Mouse (Mus musculus) cerebellum, postnatal 25 days (tissue): ENCODE measurements at regions not wholly inside any gene's neighbourhood (a gene's known extent, or its start where the extent isn't known, plus 50 kb on each side); places are given as distances from the start of the nearest gene placed in this dataset.

Experiments used
- DNase-seq, 2 experiments: peaks; one replicate each; pipeline ENCODE4 v3.0.0; 2021; ENCODE audit warnings: mixed read lengths in 2 of 2

DNA sequence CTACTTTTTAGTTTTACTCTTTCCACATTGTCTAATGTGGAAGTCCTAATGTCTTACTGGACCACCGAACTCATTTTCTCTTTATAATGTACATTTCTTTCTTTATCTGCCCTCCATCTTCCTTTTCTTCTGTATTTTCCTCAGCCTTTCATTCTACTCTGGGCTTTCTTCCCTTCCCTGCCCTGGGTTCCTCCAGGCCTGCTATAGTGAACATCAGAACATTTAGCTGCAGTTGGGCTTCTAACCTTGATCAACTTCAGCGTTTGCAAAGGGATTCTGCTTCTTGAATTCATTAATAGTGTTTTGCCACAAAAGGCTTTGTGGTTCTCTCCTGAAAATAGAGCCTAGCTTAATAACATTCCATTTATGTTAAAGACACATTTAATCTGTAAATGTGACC, 342.5 kb upstream of the Tmem161b start:
- no peak for DNase-seq

DNA sequence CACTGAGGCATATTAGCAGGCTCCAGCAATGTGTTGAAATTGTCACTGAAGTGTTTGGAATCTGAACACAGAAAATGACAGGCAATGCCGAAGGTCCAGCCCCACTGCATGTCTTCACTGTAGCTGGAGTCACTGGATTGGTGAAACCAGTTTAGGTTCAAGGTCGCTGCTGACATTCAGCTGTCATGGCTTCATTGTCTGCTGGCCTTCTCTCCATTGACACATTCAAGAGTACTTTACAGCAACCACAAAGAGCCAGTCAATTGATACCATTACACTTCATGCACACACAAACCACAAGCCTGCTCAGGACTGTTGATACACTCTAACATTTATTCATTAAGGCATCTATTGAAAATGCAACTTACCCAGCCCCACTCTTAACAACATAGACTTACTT, 341.8 kb upstream of the Tmem161b start:
- peak; percentile 42 to 61 for DNase-seq

DNA sequence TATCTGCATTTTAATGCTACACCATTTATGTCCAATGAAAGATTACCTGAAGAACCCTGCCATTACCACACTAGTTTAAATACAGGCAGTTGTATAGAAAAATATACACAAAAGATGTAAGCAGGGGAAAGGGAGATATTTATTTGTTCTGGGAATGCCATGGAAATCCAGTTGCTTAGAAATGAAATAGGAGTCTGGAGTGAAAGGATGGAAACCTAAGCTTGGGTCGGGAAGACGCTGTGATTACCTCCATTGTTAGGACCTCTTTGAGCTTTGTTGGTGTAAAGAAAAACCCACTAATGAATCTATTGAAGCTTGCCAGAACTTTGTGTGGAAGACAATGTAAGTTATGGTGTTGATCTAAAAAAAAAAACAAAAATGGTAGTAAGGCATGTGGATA, 341.3 kb upstream of the Tmem161b start:
- DNase-seq = no peak

DNA sequence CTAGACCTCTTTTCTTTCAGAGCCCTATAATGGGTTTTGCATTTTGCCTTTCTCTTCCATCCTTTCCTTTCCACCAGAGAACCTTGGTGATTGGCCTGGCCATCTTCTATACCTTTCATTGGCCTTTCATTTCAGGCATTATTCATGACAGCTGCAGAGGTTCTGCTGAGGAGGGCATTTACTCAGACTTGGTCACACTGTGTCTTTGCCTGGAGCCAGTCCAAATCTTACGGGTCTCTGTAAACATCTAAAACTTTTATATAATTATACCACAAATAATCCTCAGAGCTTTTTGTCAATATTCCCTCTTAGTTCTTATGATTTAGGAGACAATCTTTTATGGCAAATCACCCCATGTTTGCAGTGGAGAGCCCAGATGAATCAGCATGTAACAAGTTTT, 339.3 kb upstream of the Tmem161b start:
- DNase-seq = no peak

DNA sequence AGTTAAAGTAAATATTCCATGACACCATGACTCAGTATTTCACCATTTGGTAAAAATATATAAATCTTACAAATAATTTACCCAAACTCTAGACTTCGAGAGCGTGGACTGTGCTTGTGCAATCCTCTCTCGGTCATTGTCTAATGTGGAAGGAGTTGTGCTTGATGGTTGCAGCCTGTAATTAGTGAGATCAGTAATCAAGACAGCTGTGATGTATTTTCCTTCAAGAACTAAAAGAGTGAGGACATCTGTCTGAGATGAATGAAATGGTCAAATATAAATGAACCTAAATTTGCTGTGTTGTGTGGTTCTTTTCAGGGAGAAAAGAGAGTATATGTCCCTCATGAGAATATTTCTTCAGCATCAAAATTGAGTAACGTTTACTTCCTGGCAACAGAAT, 338.3 kb upstream of the Tmem161b start:
- DNase-seq = no peak

DNA sequence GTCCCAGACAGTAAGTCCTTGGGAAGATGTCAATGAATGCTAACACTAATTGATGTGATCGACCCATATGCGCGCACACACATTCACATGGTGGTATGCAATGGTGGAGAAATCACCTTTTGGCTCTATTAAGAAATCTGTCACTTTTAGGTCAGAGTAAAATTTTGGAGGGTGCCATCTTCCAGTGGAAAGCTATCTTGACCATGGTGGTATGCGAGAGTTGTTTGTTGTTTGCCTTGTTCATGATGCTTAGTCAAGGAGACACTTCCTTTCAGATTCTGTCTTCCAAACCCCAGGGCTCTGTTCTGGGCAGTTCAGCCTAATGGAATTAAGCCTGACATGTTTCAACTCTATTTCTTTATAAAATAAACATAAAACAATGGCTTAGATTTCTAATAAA, 337.9 kb upstream of the Tmem161b start:
- DNase-seq = no peak

DNA sequence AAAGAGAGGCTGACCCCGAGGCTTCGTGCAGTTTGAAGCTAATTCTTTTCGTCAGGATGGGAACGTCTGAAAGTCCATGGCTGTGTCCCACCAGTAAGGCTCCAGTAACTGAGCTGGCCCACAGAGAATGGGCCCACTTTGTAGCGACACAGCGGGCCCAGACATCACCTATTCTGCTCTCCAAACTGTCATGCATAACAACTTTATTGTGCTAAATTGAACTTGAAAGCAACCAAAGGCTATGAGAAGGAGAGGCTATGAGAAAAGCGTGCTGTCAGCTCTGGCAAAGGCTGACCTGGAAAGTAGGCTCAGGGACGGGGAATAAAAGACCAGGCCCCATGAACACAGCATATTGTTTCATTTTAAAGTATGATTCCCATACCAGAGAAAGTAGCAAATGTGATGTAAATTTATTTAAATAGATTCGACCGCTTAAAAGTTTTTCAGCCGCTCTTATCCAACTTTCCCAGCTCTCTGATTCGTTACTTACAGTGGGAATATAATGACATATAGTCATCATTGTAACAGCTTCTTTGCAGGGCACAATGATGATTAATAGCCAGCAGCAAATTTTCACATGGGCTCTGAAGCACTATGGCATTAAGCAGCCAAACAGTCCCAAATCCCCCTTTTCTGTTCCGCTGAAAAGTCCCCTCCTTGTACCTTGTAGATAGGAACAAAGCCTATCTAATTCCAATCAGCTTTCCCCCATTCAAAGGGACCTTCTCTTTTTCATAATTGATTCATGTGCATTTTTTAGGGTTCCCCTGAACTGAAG, 337.1 kb upstream of the Tmem161b start:
- DNase-seq = no peak

DNA sequence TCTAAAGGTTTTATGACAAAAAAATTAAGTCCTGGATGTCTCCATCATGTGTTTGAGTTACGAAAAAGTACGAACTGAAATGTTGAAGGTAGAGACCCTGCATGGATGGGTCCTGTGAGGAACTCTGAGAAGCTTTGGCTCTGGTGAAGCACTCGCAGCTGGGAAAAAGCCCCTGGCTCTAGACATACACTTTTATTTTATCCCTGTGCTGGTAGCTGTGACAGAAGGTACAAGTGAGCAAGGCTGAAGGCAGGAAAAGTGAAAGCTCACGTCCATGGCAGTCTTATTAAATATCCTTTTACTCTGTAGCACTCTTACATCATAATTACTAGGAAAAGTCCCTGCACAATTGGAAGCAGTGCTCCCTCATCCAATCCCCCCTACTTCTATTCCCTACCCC, 336.4 kb upstream of the Tmem161b start:
- DNase-seq = no peak

DNA sequence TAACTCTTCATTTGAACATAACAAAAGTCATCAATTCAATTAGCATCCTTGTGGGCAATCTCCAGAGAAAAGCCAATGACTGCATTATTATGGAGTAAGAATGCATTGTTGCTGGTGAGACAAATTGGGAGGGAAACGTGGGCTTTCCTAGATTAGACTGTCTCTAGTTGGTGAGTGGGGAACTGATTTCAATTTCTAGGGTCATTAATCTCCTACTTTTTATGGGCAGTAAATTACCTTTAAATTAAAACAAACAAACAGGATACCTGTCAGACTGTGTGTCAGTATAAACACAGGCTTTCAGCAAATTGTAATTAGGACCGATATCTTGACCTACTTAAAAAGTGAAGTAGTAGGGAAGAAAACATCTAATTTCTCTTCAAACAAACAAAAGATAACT, 307.4 kb upstream of the Tmem161b start:
- no peak for DNase-seq

DNA sequence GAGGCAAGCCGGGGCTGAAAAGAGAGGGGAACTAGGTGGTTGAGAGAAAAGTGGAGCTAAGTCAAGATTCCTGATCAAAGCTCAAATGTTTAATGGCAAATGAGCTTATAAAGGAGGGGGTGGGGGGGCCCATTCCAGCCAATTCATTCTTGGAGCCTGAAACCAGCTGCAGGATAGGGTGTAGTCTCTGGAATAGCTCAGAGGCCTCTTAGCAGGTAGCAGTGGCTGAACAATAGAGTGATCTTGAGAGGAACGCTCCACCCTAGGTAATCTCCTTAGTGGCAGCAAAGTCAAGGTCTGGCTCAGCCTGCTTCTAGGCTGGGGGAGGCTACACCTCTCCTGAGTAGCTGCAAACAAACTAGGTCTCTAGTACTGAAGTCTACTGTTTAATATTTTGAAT, 289.3 kb upstream of the Tmem161b start:
- DNase-seq = no peak

DNA sequence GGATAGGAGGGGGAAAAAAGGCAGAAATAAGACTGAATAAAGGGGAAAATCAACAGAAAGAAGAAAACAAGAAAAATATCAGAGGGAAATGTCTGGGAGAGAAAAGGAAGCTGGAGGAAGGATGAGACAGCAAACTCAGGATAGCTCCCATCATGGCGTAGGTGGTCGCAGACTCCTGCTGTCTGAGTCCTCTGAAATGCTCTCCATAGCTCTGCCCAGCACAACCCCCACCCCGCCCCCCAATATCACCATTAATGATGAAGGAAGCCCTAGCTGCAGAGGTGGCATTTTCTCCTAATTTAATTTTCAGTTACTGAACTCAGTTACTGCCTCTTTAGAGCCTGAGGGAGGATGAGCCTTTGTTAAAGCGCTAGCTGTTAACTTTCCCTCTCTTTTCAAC, 275.6 kb upstream of the Tmem161b start:
- no peak for DNase-seq

DNA sequence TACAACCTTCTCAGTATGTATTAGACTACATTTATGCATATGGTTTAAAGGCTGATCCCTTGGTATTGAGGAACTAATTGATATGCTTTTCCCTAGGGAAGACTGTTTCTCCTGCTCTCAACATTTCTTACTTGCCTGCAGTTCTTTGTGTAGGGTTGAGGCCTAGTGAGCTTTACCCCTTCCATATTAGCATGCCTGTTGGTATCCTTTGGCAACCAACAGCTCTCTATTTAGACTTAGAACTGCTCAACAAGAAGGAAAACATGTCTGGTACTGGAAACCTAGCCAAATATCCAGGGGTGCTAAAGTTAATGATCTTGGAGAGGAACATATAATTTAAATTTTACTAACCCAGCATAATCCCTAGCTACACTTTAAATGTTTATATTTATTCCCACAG, 270.9 kb upstream of the Tmem161b start:
- no peak for DNase-seq

DNA sequence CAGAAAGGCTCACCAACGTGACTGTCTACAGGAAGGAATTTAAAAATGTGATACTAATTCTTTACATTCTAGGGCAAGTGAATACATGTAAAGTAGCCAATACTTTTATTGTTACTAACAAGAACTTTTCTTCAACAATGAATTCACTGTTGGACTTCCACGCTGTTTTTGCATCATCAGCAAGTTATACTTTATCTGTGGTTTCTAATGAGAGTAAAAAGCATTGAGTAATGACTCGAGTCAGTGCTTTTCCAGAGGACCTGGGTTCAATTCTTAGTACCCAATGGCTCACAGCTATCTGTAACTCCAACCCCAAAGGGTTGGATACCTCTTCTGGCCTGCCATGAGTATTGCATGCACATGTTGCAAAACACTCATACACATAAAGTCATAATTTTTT, 270.3 kb upstream of the Tmem161b start:
- no peak for DNase-seq

DNA sequence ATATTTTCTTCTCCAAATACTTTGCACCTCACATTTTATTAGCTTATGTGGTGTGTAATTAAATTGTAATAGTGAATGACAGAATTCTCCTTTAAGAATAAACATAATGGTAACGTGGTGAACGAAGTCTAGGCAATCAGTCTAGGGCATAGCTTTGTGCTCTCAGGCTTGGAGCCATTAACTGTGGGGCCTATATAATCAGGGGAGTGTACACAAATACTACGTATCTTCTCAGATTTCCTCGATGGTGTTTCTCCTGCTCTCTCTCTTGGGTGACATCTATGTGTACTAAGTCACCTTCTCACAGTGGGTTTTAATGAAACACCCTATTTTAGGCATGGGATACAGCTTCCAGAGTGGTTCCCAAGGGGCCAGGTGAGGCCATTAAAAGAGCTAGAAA, 269.7 kb upstream of the Tmem161b start:
- no peak for DNase-seq

DNA sequence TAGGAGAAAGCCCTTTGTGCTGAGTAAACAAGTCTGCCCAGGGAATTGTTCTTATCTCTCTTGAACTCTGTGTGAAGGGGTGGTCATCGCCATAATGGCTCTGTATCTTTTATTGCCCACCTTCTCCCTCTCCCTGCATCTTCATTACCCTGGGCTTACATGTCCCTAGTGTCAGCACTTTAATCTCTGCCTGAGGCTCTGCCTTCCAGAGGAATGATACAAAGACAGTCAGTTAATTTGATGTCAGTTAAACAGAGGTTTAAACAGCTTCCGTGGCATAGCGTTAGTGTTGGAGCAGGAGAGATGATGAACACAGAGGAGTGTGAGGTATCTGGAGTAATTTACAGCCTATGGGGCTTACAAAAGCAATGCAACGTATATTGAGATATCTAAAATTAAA, 269.2 kb upstream of the Tmem161b start:
- DNase-seq = no peak

DNA sequence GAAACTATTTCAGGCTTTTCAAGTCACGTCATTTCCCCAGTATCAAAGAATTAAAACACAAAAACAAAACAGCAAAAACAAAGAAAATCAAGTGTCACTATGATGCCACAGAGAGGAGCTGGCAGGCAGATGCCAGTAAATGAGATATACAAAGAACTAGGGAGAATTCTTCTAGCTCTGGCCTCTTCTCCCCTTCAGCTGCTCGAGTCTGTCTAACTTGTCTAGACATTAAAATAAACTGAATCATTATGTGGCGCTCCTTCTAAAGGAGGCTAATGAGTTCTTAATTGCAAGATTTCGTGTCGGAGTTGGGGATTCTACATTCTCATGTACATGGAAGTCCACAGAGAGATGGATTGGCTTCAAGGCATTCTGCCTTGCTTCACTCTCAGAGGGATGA, 266.4 kb upstream of the Tmem161b start:
- DNase-seq = no peak

DNA sequence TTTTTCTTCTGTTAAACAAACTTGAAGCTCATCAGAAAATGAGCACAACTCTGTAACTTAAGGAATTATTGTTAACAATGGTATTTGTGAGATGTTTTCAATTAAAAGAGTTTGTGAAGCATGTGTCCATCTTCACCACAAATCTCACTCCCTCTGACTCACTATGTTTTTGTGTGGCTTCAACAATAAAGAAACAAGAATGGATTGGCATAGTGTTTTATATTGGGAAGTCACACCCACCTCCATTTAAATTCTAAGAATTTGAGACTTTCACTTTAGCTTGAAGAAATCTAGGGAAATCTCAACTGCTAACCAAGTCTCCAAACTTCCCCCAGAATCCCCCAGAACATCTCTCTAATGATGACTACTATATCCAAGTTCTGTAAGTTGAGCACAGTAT, 243.6 kb upstream of the Tmem161b start:
- no peak for DNase-seq

DNA sequence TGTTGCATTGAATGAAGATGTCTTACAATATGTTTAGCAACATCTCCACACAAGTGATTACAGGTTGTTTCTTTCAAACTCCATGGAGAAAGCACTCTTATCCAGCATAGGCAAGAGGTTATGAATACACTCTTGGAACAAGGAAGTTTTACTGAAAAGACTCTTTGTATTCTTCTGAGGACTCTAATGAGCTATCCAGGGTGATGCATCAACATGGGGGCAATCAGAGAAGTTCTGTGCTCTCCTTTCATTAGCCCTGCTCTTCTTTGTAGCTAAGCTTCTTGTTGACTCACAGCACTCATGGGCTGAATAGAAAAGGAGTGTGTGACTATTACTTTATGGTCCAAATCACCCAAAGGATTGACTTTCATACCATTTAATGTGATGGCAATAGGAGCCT, 242.6 kb upstream of the Tmem161b start:
- DNase-seq = no peak

DNA sequence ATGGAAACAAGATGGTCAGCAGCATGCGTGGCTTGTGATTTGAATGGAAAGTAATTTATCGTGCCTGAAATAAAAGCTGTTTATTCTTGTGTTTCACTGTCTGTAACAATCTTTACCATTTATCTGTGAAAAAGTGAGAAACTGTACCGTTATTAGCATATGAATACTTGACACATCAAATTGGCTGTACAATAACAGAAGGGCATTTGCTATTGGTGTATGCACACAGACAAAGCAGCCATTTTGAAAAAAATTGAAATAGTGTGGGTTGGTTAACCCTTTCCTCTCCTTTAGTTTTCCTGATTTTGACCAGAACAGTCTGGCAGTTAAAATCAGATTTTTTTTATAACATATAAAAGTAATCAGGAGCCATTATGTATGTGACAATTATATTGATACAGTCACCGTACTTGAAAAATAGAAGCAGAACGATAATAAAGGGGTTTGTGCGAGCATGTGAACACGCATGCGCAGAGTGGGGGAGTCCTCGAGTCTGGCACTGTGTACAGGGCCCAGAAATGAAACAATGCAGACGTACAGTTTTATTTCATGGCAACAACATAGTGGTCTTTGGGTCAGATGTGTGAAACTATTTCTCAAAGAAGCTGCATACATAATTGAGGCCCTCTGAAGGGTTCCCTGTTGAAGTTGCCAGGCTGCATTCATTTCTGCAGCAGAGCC, 237.3 kb upstream of the Tmem161b start:
- peak; percentile 64 to 77 for DNase-seq

DNA sequence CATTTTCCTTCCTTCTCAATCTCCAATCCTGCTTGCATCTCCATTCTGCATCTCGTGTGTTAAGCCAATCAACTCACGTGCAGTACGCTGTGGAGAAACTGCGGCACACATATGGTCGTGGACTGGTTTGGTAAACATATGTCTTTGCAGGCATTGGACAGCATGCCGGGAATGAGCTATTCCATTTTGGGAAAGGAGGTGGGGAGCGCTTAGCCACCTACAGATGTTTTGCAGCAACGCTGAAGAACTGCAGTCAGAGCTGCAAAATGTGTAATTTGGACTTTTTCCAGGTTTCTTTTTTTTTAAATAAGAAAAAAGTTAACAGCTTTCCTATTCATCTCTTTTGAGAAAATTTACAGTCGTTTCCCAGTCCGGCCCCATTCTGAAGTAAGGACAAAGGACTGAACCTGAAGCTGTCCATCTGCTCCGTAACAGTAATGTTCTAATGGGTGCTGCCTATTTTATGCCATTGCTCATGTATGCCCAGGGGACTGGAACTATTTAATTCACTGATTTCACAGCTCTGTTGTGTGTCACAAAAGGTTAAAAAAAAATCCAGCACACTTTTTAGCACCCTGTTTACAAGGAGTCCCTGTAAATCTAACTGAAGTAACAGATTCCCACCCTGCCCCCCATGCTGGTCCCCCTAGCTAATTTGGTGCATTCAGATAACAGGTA, 234.2 kb upstream of the Tmem161b start:
- DNase-seq = peak; percentile 84 to 85

DNA sequence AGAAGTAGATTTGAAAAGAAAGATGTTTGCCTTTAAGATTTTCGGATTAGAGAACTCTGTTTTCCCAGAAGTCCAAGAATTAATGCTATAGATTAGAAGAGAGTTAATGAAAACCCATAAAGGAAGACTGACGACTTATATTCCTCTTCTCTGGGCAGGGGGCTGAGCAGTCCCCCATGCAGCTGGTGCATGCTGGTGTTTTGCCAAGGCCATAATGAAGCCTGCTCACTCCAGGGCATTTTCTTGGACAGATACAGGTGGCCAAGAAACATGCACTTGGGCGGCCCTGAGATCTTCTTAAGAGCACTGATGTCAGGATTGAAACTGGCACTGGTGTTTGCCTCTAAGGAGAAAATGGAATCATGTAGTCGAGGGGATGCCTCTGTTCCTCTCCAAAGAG, 233.6 kb upstream of the Tmem161b start:
- DNase-seq = peak; percentile 50 to 61

DNA sequence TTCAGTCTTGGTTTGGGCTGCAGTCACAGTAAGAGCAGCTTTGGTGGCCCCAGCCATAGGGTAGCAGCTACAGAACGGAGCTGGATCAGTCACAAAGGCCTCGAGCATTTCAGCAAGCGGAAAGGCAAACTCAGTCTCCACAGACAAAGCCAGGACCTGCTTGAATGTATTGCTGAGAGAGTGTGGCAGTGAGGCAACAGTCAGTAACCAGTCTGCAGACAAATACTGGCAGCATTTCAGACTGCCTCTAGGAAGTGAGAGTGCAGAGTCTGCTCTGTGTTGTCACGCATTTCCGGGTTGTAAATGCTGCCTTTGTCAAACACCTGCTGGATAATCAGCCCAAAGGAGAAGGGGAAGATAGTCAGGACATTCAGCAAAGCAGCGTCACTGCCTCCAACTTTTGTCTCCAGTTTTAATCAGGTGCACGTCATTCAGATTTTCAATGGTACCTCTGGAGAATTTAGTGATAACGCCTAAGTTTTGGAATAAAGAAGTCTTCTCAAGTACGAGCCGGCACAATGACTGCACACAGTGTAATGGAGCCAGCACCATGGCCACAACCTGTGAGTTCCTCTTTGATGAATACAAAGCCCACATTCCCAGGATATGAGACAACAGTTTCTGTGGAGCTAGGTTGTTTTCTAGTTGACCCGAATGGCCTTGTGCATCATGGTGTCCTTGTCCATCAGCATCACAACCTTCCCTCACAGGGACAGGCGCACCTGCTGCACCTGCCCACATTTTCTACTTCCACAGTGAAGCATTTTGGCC, 224.3 kb upstream of the Tmem161b start:
- DNase-seq = no peak

DNA sequence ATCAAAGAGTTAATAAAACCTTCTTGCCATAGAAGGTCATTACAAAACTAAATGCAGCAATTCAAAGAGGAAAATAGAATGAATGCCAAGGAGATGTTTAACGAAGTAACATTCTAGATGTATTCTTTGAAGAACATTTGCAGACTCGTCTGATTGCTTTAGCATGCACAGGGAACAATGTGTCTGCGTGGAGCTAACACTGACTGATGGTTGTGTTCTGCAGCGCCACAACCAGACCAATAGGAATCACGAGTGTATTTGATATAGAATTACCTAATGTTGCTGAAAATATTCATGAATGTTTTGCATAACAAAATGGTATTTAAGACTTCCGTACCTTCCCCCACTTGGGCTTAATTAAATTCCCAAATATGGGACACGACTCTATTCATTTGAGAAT, 200.3 kb upstream of the Tmem161b start:
- DNase-seq = no peak
